Mouse (Mus musculus) midbrain, embryonic 14.5 days (tissue): Measurements from ENCODE around the gene Rbl1. TPM values are rescaled to one million over a fixed set of nuclear protein-coding genes. Genes with fewer than 3 reads are reported as not detected.

Experiments used
- ATAC-seq: fragments of 200-750 bp; cut with Nextera tagmentation; 2 replicates; pipeline ENCODE4 v1.8.0; 2017; ENCODE audit warnings: moderate number of reproducible peaks, moderate library complexity; ENCODE audit not compliant: low FRiP score, low TSS enrichment
- DNase-seq: peaks from one replicate; pipeline ENCODE4 v3.0.0-alpha.2; 2015
- H3K27ac ChIP-seq: fragments of 300-500 bp; sonication (generic); replicated peaks from 2 replicates; pipeline ENCODE4 v1.5.1; 2014; ENCODE audit warnings: mild to moderate bottlenecking, low read depth, low read length, moderate library complexity
- H3K27me3 ChIP-seq: fragments of 300-500 bp; sonication (generic); 2 replicates; pipeline ENCODE4 v1.6.1; 2014; ENCODE audit warnings: low read length, control low read depth, mixed read lengths; ENCODE audit not compliant: control insufficient read depth, insufficient read depth
- H3K36me3 ChIP-seq: fragments of 300-500 bp; sonication (generic); 2 replicates; pipeline ENCODE4 v1.6.1; 2014; ENCODE audit warnings: low read length, control low read depth; ENCODE audit not compliant: control insufficient read depth, insufficient read depth
- H3K4me1 ChIP-seq: fragments of 300-500 bp; sonication (generic); 2 replicates; pipeline ENCODE4 v1.6.1; 2014; ENCODE audit warnings: mild to moderate bottlenecking, antibody characterized with exemption, low read length, control low read depth; ENCODE audit not compliant: control insufficient read depth, insufficient read depth
- H3K4me2 ChIP-seq: fragments of 300-500 bp; sonication (generic); 2 replicates; pipeline ENCODE4 v1.6.1; 2014; ENCODE audit warnings: mild to moderate bottlenecking, low read length, moderate library complexity
- H3K4me3 ChIP-seq: fragments of 300-500 bp; sonication (generic); replicated peaks from 2 replicates; pipeline ENCODE4 v1.5.1; 2014; ENCODE audit warnings: low read depth, low read length
- H3K9ac ChIP-seq: fragments of 300-500 bp; sonication (generic); replicated peaks from 2 replicates; pipeline ENCODE4 v1.6.1; 2014; ENCODE audit warnings: mild to moderate bottlenecking, low read length, moderate library complexity
- H3K9me3 ChIP-seq: fragments of 300-500 bp; sonication (generic); 2 replicates; pipeline ENCODE4 v1.6.1; 2016; ENCODE audit warnings: low read length, control low read depth, mixed read lengths; ENCODE audit not compliant: control insufficient read depth
- WGBS: fragments of 180-500 bp; shearing (Covaris S2); extraction: QIAGEN DNeasy Blood & Tissue Kit; methylation state at CpG from one replicate; pipeline ENCODE4 v1.1.7; 2014; 5-methylcytosine and 5-hydroxymethylcytosine counted together
- polyA plus RNA-seq: library from polyadenylated mRNA; unstranded; fragments of >200 nt; fragmentation: Nextera tagmentation; extraction: Ambion mirVana; gene quantifications from 2 replicates; pipeline ENCODE4 v1.2.1, GENCODE M21; 2014

Rbl1 gene
- polyA plus RNA-seq, 1 experiment from 2014 or later: 10.8 TPM

DNA sequence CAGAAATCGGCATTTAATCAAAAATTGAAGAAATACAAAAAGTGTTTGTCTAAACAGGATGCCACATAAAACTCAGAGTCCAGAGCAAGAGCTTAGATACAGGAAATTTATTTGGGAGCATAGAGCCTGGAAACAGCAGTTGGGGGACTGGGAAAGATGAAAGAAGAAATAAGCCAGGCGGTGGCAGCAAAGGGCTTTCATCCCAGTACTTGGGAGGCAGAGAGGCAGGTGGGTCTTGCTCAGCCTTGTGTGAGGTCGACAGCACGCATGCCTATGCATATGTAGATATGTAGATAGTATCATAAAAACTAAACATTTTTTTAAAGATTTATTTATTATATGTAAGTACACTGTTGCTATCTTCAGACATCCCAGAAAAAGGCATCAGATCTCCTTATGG, 76.3 kb downstream of the Rbl1 start:
- H3K9me3 ChIP-seq: no peaks in the 10 kb centered on the region
- 0 out of 2 replicates have a peak, but pooled peaks cover 2% of the 10 kb centered on the region for H3K36me3 ChIP-seq
- ATAC-seq (no peak), DNase-seq (no peak)
- H3K4me2 ChIP-seq: no peak overlapping the region
- H3K9ac ChIP-seq: no peak overlapping the region
- no peak overlapping the region for H3K27ac ChIP-seq
- no peaks in the 10 kb centered on the region for H3K4me1 ChIP-seq
- H3K4me3 ChIP-seq: no peak overlapping the region
- H3K27me3 ChIP-seq: no peaks in the 10 kb centered on the region
- 66% methylated on average over 4 of the region's 4 CpGs for WGBS

DNA sequence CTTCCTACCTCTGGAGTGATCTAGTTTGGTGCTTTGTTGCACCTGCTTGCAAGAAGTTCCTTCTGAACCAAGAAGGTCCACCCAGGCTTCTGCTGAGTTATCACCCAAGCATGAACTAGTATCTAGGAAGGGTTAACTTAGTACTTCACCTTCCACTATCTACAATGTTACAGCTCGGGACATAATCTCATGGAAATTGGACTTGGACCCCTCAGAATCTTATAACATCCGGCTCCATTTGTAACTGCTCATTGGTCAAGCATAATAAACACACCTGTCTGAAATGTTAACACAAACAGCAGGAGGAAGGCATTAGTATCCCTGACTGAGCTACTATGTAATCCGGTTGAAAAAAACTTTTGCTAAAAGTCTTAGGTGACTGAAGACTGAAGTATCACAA, 77.0 kb downstream of the Rbl1 start:
- no peaks in the 10 kb centered on the region for H3K4me1 ChIP-seq
- DNase-seq: no peak
- H3K4me2 ChIP-seq: no peak overlapping the region
- ATAC-seq: no peak
- no peak overlapping the region for H3K4me3 ChIP-seq
- 87% methylated on average over 3 of the region's 3 CpGs for WGBS
- no peak overlapping the region for H3K9ac ChIP-seq
- no peak overlapping the region for H3K27ac ChIP-seq
- H3K9me3 ChIP-seq: no peaks in the 10 kb centered on the region
- no peaks in the 10 kb centered on the region for H3K27me3 ChIP-seq
- H3K36me3 ChIP-seq: 0 out of 2 replicates have a peak, but pooled peaks cover 6% of the 10 kb centered on the region

DNA sequence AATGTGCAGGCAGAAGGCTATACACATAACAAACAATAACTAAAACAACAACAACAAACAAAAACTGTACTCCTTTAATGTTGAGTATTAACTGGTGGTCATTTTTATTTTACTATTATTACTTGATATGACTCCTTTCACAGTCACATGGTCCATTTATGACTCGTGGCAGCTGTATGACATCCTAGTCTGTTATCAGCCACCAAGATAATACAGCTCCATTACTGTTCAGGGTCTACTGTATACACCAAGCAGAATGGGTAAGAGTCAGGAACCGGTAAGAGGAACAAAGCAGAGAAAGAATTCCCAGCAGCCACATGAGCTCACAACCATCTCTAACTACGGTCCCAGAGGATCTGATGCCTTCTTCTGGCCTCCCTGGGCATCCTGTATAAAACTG, 79.1 kb downstream of the Rbl1 start:
- Histone ChIP-seq H3K27ac (no peak overlapping the region), H3K4me1 (no peaks in the 10 kb centered on the region), H3K27me3 (no peaks in the 10 kb centered on the region), H3K9me3 (no peaks in the 10 kb centered on the region), H3K36me3 (peaks cover 11% of the 10 kb centered on the region; the same call in 1 of the 2 replicates), H3K4me2 (no peak overlapping the region), H3K9ac (no peak overlapping the region), H3K4me3 (no peak overlapping the region)
- no peak for ATAC-seq
- 93% methylated on average over 3 of the region's 3 CpGs for WGBS
- DNase-seq: no peak

DNA sequence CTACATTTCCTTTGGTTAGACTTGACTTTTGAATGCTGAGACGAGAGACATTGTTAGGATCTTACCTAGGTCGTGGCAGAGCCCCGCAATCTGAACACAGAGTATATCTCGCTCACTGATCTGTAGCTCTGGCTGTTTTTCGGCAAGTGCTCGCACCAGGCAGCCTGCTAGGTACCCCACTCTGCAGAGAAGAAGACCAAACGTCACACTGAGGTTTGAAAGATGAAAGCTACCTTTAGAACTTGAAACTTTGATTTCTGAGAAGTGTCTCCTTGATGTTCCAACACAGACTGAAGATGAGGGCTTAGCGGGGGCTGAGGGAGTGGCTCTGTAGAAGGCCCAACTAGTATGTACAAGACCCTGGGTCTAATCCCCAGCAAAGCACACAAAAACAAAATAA, 82.6 kb downstream of the Rbl1 start:
- 90% methylated on average over 8 of the region's 8 CpGs for WGBS
- no peak overlapping the region for H3K4me2 ChIP-seq

DNA sequence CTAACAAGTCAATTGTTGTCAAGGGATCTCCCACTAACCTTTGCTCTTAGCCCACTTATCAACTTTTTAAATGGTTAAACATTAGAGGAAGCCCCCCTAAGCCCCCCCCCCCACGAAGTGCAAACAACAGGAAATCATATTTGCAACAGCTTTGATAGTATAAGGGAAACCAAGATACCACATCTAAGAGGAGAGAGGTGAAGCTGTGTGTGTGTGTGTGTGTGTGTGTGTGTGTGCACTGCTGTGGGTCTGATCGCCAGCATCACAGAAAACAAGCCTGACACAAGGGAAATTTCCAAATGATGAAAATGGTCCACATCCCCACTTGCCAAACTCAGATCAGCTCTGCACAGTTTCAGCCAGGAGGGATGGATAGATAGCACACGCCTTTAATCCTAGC, 85.3 kb downstream of the Rbl1 start:
- ATAC-seq (no peak), DNase-seq (no peak)
- Histone ChIP-seq H3K4me2 (no peak overlapping the region), H3K9me3 (no peaks in the 10 kb centered on the region), H3K9ac (no peak overlapping the region), H3K4me1 (no peaks in the 10 kb centered on the region), H3K4me3 (no peak overlapping the region), H3K27me3 (no peaks in the 10 kb centered on the region), H3K27ac (no peak overlapping the region), H3K36me3 (peaks cover 19% of the 10 kb centered on the region)
- WGBS: 76% methylated on average over 3 of the region's 3 CpGs

More for the DNA sequence above, 82.6 kb downstream of the Rbl1 start:
- H3K4me1 ChIP-seq: no peaks in the 10 kb centered on the region
- no peak overlapping the region for H3K4me3 ChIP-seq
- ATAC-seq (no peak), DNase-seq (no peak)
- peaks cover 19% of the 10 kb centered on the region for H3K36me3 ChIP-seq
- H3K27me3 ChIP-seq: no peaks in the 10 kb centered on the region
- H3K9ac ChIP-seq: no peak overlapping the region
- H3K9me3 ChIP-seq: no peaks in the 10 kb centered on the region
- H3K27ac ChIP-seq: no peak overlapping the region

DNA sequence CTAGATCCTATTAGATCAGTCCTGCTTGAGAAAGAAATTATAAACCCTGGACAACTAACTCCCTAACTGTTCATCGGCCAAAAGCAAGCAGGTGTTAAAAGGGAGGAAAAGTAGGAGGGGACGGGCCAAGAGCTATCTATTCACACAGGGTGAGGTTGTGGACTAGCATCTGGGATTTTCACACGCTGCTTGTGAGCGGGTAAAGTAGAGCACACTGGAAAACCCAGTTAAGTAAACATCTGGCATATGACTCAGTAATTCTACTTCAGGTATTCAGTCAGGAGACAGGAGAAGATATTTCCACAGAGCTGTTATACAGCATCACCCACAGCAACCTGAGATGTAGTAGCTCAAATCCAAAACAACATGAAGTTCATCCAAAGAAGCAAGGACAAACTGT, 85.8 kb downstream of the Rbl1 start:
- Histone ChIP-seq H3K36me3 (peaks cover 24% of the 10 kb centered on the region), H3K27ac (no peak overlapping the region), H3K4me3 (no peak overlapping the region), H3K27me3 (no peaks in the 10 kb centered on the region), H3K9ac (no peak overlapping the region), H3K9me3 (no peaks in the 10 kb centered on the region), H3K4me1 (no peaks in the 10 kb centered on the region), H3K4me2 (no peak overlapping the region)
- no peak for ATAC-seq
- 88% methylated on average over 4 of the region's 4 CpGs for WGBS
- no peak for DNase-seq

DNA sequence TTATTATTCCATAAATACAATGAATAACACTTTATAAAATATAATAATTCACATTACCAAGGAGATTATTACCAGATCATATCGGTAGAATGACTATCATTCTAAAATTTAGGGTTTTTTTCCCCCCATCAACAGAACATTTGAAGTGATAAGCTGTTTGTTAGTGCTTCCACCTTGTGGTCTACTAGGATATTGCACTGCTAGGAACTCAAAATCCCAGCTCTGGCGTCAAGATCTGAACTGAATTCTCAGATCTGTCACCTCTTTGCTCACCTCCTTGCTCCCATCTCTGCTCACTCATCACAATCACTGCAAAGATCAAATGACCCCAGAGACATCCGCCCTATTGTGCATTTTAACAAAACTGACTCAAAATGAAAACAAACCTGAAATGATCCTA, 87.4 kb downstream of the Rbl1 start:
- H3K27ac ChIP-seq: no peak overlapping the region
- no peak overlapping the region for H3K9ac ChIP-seq
- ATAC-seq (no peak), DNase-seq (peak; percentile 77)
- no peaks in the 10 kb centered on the region for H3K27me3 ChIP-seq
- peaks cover 27% of the 10 kb centered on the region for H3K36me3 ChIP-seq
- H3K4me2 ChIP-seq: no peak overlapping the region
- no peak overlapping the region for H3K4me3 ChIP-seq
- no peaks in the 10 kb centered on the region for H3K9me3 ChIP-seq
- 23% methylated on average over 3 of the region's 3 CpGs for WGBS
- no peaks in the 10 kb centered on the region for H3K4me1 ChIP-seq

DNA sequence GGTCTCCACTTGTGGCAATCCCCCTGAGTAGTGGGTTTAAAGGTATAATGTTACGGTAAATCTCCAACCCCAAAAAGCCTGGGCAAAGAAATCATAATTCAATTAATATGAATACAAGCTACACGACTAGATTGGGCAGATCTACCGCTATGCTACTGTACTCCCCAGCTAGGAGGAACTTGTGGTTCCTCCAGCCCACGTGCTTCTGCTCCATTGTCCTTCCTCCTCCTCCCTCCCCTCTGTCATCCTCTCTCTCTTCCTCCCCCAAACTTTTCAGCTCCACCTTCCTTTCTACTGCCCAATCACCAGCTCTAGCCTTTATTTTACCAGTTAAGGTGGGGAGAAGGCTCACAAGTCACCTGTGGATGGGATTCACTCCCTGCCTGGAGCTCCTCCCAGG, 96.1 kb downstream of the Rbl1 start:
- no peaks in the 10 kb centered on the region for H3K9me3 ChIP-seq
- no peak overlapping the region for H3K9ac ChIP-seq
- peaks cover 20% of the 10 kb centered on the region; the same call in 1 of the 2 replicates for H3K36me3 ChIP-seq
- no peaks in the 10 kb centered on the region for H3K4me1 ChIP-seq
- no peak for DNase-seq
- no peak for ATAC-seq
- WGBS: 90% methylated on average over 4 of the region's 4 CpGs
- no peak overlapping the region for H3K27ac ChIP-seq
- H3K4me3 ChIP-seq: no peak overlapping the region
- no peak overlapping the region for H3K4me2 ChIP-seq
- no peaks in the 10 kb centered on the region for H3K27me3 ChIP-seq

DNA sequence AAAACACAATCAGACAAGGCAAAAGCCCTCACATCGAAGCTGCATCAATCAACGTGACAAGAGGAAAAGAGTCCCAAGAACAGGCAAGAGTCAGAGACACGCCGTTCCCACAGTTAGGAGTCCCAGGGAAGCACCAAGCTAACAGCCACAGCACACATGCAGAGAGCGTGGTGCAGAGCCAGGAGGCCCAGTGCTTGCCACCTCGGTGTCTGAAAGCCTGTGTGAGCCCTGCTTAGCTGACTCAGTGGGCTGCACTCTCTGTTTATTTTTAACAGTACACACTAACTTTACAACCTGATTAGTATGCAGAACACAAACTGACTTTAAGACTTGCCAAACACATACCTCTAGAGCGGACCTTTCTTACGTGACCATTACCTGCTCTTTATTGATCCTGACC, 99.9 kb downstream of the Rbl1 start:
- Histone ChIP-seq H3K4me2 (no peak overlapping the region), H3K36me3 (peaks cover 24% of the 10 kb centered on the region; the same call in 1 of the 2 replicates), H3K4me1 (no peaks in the 10 kb centered on the region), H3K27me3 (no peaks in the 10 kb centered on the region), H3K27ac (no peak overlapping the region), H3K4me3 (no peak overlapping the region), H3K9ac (no peak overlapping the region), H3K9me3 (no peaks in the 10 kb centered on the region)
- no peak for ATAC-seq
- DNase-seq: no peak
- WGBS: 91% methylated on average over 8 of the region's 8 CpGs
